Mouse (Mus musculus) left cerebral cortex, postnatal 36 days (tissue): Measurements from ENCODE around the gene Tomm6. TPM values are rescaled to one million over a fixed set of nuclear protein-coding genes. Genes with fewer than 3 reads are reported as not detected.

ENCODE experiments used
- DNase-seq, 2 experiments: peaks; one replicate each; pipeline ENCODE4 v3.0.0; 2021 to 2022; ENCODE audit warnings: low spot score in 2 of 2, mixed read lengths in 1 of 2
- intact Hi-C: fragments of 180-260 bp; cut with DNase I; formaldehyde crosslinking; loops from one replicate; pipeline ENCODE4 v1.15.1; 2025
- total RNA-seq, 2 experiments: library from RNA; stranded (reverse); gene quantifications; 2 replicates each; pipeline ENCODE4 v1.2.3; 2021

Gene Tomm6
- total RNA-seq, 2 experiments from 2014 or later = 206 to 219 TPM

- intact Hi-C loops = no loop called here
- no peak for DNase-seq
Observed at GRCm38 (mm10) chr17:47698156-47698555, 10.0 kb upstream of the Tomm6 start.

GRCm38 (mm10) chr17:47695337-47695710 is 7.1 kb upstream of the Tomm6 start:
- no peak for DNase-seq
- intact Hi-C loops = no loop called here

GRCm38 (mm10) chr17:47694503-47695336 is 6.5 kb upstream of the Tomm6 start, which contains the start of gene Prickle4:
Prickle4 (minus strand) TSS chr17:47694736.
- peak; percentile 96 for DNase-seq
- intact Hi-C loops = no loop called here

- DNase-seq = no peak
- intact Hi-C loops = no loop called here
Observed at GRCm38 (mm10) chr17:47694442-47694502, 6.1 kb upstream of the Tomm6 start, which contains the start of gene Gm21981. Gm21981 (minus strand) TSS chr17:47694455.

- intact Hi-C loops = no loop called here
- DNase-seq = no peak
Observed at GRCm38 (mm10) chr17:47693671-47694441, 5.7 kb upstream of the Tomm6 start.

GRCm38 (mm10) chr17:47691650-47692049 is 3.5 kb upstream of the Tomm6 start:
- DNase-seq = no peak
- intact Hi-C loops = no loop called here

DNA sequence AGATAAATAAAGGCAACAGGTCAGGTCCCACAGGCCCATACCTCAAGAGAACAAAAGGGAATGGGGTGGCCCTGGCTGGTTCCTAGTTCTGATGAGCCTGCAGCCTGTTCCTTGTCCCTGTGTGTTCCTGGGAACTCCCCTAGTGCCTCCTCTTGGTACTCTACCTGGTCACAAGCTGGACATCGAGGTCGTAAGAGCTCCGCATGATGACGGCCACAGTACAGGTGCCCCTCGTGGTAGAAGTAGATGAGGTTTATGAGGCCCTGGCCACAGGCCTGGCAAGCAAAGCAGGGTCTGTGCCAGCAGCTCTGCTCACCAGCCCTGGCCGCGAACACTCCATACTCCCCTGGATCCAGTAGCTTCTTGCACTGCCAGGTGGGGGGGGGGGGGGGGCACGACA is 1.7 kb upstream of the Tomm6 start:
- no peak for DNase-seq
- intact Hi-C loops = loop anchor here (5.0 kb wide), 3 partner anchors 63 to 183 kb away; partner anchors contain the start of genes Bysl, Ccnd3, Gm20517 and Med20

GRCm38 (mm10) chr17:47688608-47689575 is 706 bp upstream of the Tomm6 start, which contains the start of gene Frs3:
Frs3 (plus strand) TSS chr17:47689030.
- peak; percentile 81 to 86 for DNase-seq
- intact Hi-C loops = loop anchor here (5.0 kb wide), 3 partner anchors 62 to 182 kb away; partner anchors contain the start of genes Bysl, Ccnd3, Gm20517 and Med20

GRCm38 (mm10) chr17:47687409-47688343 is 510 bp downstream of the Tomm6 start:
- intact Hi-C loops = loop anchor here (5.0 kb wide), 3 partner anchors 60 to 180 kb away; partner anchors contain the start of genes Bysl, Ccnd3, Gm20517 and Med20
- DNase-seq = peak; percentile 95 to 96

DNA sequence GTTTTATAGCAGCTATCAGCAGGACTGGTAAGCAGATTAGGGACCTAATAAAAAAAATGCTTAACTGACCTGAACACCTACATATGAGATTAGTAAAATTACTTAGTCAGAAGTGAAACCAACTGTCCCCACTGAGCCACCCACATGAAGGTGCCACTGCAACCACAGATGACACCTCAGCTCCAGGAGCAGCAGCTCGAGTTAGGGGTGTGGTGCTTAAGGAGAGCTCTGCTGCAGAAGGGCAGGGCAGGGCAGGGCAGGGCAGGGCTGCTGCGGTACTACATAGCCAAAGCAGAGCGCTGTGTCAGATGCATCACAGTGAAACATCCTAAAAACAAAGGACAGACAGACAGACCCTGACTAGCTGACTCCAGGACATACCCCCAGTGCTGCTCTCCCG is 5.3 kb downstream of the Tomm6 start:
- DNase-seq = no peak
- intact Hi-C loops = no loop called here

DNA sequence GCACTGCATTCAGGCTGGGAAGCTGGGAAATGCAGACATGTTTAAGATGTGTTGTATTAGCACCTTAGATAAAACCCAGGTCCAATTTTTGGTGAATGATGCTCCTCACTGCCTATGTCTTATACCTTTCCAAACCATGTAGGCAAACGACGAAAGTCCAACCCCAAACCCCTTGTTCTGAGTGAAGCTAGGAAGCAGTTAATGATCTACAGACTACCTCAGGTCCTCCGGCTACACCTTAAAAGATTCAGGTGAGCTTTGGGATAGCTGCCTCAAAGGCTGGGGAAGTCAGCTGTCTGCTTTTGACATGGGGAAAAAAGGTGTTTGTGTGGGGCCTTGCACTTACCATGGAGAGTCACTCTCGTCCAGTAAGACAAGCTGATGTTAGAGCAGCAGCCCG is 9.5 kb downstream of the Tomm6 start:
- intact Hi-C loops = no loop called here

GRCm38 (mm10) chr17:47678238-47678637 is 9.9 kb downstream of the Tomm6 start:
- intact Hi-C loops = no loop called here
- no peak for DNase-seq

More for the DNA sequence above, 9.5 kb downstream of the Tomm6 start:
- DNase-seq = no peak

GRCm38 (mm10) chr17:47676581-47676980 is 11.6 kb downstream of the Tomm6 start:
- peak; percentile 68 to 76 for DNase-seq
- intact Hi-C loops = no loop called here

- intact Hi-C loops = loop anchor here (5.0 kb wide), 1 partner anchor 40 kb away; the partner anchor contains the start of gene Usp49
- peak; percentile 55 to 60 for DNase-seq
Observed at GRCm38 (mm10) chr17:47672311-47673111, 15.7 kb downstream of the Tomm6 start.

DNA sequence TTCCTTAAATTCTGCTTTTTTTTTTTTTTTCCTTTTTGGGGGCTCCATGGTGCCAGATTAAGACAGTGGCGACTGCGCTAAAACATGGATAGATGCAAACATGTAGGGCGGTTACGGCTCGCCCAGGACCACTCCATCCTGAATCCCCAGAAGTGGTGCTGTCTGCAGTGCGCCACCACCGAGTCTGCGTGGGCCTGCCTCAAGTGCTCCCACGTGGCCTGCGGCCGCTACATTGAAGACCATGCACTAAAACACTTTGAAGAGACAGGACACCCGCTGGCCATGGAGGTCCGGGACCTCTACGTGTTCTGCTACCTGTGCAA is 16.2 kb downstream of the Tomm6 start:
- peak in 1 of 2 experiments; percentile 31 for DNase-seq
- intact Hi-C loops = loop anchor here (5.0 kb wide), 1 partner anchor 40 kb away; the partner anchor contains the start of gene Usp49

GRCm38 (mm10) chr17:47669166-47669565 is 19.0 kb downstream of the Tomm6 start:
- DNase-seq = no peak
- intact Hi-C loops = no loop called here

GRCm38 (mm10) chr17:47664474-47664873 is 23.7 kb downstream of the Tomm6 start:
- DNase-seq = no peak
- intact Hi-C loops = no loop called here
